Mouse (Mus musculus) liver, embryonic 14.5 days (tissue): ENCODE data around the gene Bag3.

Experiments used
- CTCF ChIP-seq: IDR thresholded peaks from 2 replicates; pipeline ENCODE4 v1.5.1; 2016; ENCODE audit warnings: antibody characterized with exemption, low read depth, control low read depth
- EP300 ChIP-seq: IDR thresholded peaks from 2 replicates; pipeline ENCODE4 v1.6.1; 2016; ENCODE audit warnings: antibody characterized with exemption, low read depth

DNA sequence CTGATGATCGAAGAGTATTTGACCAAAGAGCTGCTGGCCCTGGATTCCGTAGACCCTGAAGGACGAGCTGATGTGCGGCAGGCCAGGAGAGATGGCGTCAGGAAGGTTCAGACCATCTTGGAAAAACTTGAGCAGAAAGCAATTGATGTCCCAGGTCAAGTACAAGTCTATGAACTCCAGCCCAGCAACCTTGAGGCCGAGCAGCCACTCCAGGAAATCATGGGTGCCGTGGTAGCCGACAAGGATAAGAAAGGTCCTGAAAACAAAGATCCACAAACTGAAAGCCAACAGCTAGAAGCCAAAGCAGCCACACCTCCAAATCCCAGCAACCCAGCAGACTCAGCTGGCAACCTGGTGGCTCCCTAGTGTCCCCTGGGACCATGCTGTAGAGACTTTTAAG is 22.6 kb downstream of the Bag3 start:
- TF ChIP-seq CTCF (no peak), EP300 (no peak)
